Mouse (Mus musculus): ENCODE results near the gene Ppp3ca.

DNA sequence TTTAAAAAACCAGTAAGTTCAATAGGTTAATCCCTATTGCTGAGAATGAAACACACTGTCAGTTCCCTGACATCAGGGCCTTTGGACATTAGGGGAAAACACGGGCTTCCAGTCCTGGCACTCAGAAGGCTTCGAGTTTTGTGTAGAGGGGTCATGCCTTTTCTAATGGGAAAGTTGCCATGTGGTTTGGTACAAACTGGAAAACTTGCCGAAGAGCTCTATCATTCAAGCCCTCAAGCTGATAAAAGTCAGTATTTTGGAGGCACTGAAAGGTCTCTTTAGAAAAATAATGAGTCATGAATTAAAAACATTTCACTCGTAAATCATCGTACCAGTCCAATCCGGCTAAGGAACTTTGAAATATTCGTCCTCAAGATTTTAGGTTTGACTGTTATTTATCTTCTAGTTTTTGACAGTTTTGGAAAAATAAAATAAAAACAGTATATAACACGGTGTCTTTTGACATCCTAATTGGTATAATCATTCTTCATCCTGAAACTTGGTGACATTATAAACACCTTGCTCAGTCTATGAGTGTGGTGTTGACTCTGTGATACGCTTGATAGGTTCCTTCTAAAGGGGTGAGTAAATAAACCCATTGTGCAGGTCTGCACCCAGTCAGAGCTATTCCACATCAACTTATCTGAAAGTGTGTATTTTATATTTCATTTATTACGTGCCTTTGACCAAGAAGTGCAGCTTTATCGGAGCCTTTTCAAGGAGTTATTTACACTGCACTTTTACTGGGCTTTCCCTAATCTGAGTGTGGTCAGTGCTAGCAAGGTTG, 192.3 kb downstream of the Ppp3ca start:
- no peak for TF ChIP-seq ZC3H11A (IDR thresholded peaks at IDR 0.05; ENCODE audit: low read depth, low read length)
- no peak for TF ChIP-seq CHD2 (IDR thresholded peaks at IDR 0.05; ENCODE audit: low read length)
- TF ChIP-seq CTCF (conservative IDR thresholded peaks at IDR 0.05 in 1 of 2, IDR thresholded peaks at IDR 0.05 in 1 of 2; ENCODE audit: low read depth in 2 of 2, low read length in 2 of 2): no peak
- TF ChIP-seq MEF2A (IDR thresholded peaks at IDR 0.05; ENCODE audit: borderline replicate concordance, low read depth, low read length): no peak
- no peak for TF ChIP-seq ZNF384 (IDR thresholded peaks at IDR 0.05; ENCODE audit: low read depth, low read length)
- no peak for TF ChIP-seq EP300 (IDR thresholded peaks at IDR 0.05; ENCODE audit: low read length)
- no peak for TF ChIP-seq POLR2A (IDR thresholded peaks at IDR 0.05; ENCODE audit: low read depth, low read length)
- no peak for TF ChIP-seq UBTF (IDR thresholded peaks at IDR 0.05; ENCODE audit: low read depth, low read length)
- no peak for TF ChIP-seq CHD1 (IDR thresholded peaks at IDR 0.05; ENCODE audit: low read depth, low read length)
- no peak for TF ChIP-seq SIN3A (IDR thresholded peaks at IDR 0.05; ENCODE audit: low read length)
- TF ChIP-seq ZKSCAN1 (IDR thresholded peaks at IDR 0.05; ENCODE audit: borderline replicate concordance, low read depth, low read length): no peak
- no peak for TF ChIP-seq RAD21 (IDR thresholded peaks at IDR 0.05; ENCODE audit: low read depth, low read length)
- TF ChIP-seq ZMIZ1 (IDR thresholded peaks at IDR 0.05; ENCODE audit: low read depth, low read length): no peak

Measured in CH12.LX (cell line).